Mouse (Mus musculus) urinary bladder, postnatal 14 days (tissue): ENCODE results near the gene Rerg.
"Not testable (repeated sequence)": the region's sequence is repeated elsewhere in the genome, so short reads cannot be mapped to it uniquely, and the experiment has no call there.

Experiments
- DNase-seq: peaks from one replicate; pipeline ENCODE4 v3.0.0; 2021; ENCODE audit warnings: low spot score

Gene Rerg

DNA sequence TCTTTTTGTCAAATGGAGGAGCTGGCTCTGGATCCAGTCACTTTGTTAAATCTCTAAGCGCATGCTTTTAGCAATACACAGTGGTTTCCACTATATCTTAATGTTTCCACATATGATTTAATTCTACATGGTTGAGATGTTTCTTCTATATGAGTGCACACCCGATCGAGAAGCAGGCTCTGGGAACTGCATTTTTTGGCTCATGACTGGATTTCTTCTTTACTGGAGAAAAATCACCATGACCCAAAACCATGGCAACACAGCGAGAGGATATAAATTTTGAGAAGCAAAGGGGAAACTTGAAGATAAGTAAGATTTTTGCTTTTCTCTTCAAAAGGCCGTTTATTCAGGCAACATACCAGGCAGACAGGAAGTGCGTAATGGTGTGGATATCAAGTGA, 94.1 kb downstream of the Rerg start:
- no peak for DNase-seq

DNA sequence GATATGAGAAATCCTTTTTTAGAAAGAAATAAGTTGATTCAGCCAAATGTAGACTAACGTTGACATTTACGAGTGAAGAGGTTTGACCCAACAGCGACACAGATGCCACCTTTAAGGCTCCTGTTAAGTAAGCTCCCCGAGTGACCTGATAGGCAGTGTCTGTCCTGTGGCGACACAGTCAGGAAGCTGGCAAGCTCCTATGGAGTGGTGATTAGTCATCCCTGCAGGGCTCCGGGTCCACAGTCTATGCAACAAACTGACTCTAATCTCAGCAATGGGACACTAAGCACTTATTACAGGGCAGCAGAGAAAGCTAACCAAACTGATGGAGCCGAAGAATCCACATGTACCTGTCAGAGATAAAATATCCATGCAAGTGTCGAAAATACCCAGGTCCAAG, 98.0 kb downstream of the Rerg start:
- no peak for DNase-seq

DNA sequence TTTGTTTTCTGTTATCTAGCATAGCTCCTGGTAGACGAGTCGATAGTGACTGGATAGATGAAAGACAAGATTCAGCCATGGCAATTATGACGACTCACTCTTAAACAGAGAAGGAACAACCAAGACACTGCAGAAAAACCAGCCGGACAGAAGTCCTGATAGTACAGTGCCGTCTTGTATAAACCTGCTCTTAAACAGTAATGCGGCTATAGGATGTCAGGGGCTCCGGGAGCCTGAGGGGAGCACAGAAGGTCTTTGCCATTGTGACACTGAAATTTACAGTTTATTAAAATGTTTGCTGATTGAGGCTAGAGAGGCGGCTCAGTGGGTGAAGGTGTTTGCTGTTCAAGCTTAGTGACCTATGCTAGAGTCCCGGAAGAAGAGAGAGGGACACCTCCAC, 98.8 kb downstream of the Rerg start:
- no peak for DNase-seq

DNA sequence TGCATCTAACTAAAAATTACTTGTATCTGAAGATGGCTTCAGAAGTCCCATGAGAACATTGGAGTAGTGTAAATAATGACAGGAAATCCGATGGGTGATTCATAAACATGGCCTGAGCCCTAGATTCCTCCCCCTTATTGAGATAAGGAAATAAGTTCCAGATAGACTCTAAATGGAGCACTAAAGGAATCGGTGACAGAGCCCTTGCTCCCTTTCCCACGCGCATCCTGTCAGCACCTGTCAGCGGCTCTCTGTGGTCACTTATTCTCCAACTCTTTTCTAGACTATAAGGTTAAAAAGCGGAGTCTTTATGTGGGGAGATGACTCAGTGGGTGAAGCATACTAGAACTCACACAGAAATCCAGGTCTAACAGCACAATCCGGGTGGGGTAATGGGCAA, 104.8 kb downstream of the Rerg start:
- no peak for DNase-seq

DNA sequence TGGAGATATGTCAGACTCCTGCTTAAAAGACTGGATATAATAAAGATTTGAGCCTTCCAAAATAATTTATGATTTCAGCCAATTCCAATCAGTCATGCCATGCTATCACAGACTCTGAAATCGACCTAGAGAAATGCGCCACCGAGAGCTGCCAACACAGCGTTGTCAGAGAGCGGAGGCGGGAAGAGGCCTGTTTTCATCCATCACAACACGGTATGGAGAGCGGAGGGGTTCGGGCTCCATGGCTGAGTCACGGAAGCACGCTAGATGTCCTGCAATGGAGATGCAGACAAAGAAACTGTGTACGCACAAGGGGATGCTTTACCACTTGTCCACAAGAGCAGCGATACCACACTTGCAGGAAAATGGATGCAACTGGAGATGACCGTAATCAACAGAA, 105.5 kb downstream of the Rerg start:
- no peak for DNase-seq

DNA sequence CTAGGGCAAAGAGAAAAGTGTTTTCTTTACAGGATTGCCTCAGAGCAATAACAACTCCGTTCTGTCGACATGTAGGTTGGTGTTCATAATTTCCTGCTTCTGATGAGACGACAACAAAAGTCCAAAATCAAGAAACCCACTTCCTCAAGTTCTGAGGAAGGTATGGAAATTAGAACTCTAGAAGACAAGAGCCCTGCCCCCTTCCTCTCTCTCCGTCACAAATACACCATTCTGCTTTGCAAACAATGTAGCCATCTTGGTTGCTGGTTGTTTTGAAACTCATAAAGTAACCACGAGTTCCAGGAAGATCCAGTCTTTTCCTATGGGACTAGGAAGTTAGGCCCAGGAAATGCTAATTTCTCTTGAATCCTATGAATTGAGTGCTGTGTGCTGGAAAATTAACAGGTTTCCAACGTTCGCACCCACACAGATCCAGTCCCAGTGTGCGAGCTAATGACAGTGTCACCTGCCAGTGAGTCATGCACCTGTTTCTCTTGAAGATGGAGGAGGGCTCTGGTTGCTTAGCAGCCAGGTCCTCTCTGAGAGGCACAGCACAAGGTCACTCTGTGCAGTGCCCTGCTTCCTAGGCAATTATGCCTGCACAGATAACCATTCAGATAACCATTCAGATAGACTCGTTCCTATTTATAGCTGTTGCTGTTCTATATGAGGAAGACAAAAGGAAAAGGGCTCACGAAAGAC, 106.9 kb downstream of the Rerg start:
- no peak for DNase-seq

DNA sequence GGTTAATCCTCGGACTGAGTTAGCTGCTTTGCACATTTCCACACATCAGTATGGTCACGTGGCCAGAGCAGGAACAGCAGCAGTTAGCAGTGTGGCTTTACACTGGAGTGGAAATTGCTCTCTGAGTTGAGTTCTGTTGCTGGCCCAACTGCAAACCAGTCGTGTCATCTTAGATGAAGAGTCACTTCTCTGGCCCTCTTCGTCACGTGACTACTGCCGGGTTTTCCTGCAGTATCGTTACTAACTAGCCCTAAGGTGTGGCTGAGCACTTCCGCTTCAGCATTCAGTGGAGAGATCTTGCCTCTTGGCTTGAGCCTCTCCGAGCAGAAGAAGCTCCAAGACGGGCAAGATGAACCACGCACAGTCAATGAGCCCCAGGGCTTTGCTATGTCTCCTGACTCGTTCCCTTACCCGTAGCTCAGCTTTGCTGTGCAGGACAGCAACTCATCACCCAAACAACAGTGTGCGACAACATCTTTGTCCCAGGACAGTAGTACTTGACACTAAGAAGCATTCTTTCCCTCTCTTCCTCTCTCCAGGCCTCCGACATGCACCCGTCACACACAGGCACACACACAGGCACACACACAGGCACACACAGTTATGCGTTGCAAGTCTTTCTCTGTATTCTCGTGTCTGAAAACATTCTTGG, 108.3 kb downstream of the Rerg start:
- DNase-seq = no peak

DNA sequence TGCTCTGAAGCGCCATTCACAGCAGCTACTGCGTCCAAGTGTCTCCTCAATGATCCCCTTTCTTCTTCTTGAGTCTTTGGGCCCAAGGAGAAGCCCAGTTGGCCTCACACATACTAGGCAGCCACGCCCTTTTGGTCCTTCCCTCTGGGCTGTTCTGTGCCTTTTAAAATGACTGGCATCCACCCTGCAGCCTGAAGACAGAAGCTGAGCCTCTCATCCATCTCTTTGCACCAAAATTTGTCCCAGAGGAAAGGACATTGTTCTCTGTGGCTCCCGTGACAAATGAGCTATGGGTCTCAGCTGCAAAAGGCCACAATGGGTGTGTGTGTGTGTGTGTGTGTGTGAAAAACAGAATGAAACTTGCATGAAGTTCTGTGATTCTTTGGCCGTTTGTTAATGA, 109.7 kb downstream of the Rerg start:
- no peak for DNase-seq

DNA sequence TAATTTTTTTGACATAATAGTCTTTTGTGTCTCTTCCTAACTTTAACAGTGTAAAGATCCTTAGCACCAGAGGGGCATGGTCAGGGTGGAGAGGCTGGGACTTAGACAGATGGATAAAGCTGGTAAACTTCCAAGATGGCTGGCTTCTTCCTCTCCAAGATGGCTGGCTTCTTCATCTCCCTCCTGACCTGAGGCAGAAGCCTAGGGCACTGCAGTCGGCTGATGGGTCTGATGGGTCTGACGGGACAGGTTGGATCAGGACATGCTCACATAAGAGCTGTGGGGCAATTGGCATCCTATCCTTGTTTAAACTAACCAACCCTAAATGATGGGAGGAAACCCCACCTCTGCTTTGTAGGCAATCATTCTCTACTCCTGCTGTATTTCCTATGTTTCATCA, 112.0 kb downstream of the Rerg start:
- DNase-seq = no peak

DNA sequence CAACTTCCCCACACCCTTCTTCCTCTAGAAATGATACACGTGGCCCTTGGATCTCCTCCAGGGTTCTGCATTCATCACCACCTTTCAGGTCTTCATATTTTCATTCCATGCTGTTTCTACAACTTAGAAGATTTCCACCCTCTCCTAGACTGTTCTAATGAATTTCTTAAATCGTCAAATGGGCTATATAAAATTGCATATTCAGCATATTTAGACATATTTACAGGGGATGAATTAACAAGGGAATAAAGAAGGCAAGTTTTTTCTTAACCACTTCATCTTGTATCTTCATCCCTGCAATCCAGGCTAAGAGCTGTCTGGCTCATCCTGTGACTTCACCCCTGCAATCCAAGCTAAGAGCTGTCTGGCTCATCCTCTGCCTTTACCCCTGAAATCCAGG, 116.2 kb downstream of the Rerg start:
- DNase-seq = no peak

DNA sequence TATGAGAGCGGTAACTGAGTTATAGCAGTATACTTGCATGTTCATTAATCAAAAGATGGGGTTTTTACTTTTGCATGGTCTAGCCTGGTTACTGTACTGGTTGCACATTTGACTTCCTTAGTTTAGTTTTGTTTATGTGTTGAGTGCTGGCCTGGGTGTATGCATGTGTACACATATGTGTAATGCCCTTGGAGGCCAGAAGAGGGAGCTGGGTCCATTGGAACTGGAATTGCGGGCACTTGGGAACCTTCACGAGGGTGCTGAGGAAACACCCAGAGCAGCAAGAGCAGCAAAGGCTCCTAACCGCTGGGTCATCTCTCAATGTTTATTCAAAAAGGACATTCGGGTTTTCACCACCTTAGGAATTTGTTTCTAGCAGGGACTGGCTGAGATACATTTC, 116.8 kb downstream of the Rerg start:
- DNase-seq = peak; percentile 37

DNA sequence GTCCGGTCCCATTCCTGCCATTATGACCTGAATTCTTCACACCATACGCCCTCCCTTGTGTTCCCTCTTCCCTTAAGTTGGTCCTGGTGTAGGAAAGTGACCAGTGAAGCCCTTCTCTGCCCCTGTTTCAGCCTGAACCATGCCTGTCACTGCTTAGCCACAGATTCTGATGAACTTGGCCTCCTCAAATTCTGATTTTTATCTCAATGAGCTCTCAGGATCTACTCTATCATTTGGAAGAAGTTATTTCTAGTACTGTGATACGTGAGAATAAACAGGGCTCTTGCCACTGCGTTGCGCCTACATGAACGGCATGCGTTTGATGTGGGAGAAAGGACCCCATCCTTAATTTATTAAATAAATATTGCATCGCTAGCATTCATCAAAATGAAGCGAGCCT, 117.3 kb downstream of the Rerg start:
- DNase-seq = no peak

DNA sequence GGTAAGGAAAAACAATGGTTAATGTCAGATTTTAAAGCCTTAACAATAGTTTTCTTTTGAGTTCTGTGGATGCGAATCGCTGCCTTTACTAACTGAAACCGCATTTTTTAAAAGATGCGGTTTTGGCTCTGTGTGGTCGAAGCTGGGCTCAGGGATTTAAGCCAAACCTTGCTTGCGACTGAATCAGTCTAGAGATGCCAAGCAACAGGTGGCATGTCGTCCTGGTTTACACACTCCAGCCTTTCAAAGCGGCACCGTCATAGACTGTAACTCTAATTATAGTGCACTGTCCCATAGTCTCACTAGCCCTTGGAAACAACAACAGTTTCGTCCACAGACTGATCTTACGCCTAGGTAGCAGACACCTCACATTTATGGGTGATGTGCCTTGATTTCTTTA, 123.3 kb downstream of the Rerg start:
- DNase-seq = no peak

DNA sequence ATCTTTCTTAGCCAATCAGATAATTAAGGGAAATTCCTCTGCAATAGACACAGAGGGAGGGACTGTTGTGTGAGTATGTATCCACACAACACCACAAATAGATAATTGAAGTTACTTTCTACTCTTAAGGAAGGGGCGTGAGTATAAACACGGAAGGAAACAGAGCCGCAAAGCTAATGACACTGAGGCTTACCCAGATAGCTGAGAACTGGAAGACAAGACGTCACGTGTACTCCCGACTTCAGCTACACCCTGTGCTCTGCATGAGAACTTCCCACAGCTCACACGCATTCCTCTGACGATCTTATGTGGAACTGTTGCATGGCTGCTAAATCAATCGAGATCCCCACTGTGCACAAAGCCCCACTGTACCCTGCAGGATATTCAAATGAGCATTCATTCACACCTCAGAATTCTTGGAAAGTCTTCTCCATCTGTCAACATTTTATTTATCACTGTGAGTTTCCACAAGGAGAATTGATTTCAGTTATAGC, 125.2 kb downstream of the Rerg start:
- DNase-seq = no peak

DNA sequence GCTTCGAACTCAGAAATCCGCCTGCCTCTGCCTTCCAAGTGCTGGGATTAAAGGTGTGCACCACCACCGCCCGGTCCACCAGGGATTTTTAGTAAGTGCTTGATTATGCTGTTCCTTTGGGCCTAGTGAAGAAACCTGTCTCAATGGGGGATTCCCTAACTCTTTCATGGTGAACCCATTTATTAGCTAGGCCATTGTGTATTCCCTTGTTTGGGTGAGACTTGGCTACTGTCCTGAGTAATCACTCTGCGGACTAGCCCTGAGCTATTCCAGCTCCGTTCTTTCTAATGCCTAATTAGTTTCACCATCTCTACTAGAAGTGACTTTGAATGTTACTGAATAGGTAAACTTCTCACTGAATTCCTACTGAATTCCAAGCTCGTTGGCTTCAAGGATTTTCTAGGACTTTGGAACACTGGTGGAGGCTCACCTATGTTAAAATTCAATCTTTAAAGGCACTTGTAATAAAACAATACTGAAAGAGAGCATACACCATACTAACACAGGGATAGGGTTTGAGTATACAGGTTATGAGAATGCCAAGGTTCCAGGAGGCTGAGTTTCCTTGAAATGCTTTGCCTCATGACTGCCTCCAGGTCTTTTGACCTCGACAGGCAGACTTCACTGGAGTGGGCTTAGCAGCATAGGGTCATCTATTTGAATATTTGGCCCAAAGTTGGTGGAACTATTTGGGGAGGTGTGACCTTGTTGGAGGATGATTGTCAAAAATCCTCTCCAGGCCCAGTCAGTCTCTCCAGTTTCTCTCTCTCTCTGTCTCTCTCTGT, 134.5 kb downstream of the Rerg start:
- not testable (repeated sequence) for DNase-seq

DNA sequence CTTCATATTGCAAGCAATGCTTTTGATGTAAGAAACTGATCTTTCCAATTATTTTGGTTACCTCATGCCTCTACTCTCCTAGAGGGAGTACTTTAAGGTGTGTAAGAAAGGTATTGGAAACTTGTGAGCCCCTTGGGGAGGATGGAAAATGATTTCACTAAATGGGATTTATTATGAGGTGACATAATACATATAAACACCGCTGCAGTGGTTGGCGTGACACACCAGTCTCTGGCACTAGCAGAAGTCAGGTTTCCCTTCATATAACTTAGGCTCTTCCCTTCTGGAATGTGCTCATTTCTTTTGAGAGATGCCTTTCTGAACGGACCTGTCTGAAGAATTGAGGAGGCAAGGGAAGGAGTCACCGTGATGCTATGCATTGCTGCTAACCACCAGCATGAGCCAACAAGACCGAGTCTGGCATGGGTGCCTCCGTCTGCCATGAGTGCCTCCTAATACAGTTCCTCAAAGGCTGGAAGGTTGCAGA, 139.6 kb downstream of the Rerg start:
- DNase-seq = no peak

DNA sequence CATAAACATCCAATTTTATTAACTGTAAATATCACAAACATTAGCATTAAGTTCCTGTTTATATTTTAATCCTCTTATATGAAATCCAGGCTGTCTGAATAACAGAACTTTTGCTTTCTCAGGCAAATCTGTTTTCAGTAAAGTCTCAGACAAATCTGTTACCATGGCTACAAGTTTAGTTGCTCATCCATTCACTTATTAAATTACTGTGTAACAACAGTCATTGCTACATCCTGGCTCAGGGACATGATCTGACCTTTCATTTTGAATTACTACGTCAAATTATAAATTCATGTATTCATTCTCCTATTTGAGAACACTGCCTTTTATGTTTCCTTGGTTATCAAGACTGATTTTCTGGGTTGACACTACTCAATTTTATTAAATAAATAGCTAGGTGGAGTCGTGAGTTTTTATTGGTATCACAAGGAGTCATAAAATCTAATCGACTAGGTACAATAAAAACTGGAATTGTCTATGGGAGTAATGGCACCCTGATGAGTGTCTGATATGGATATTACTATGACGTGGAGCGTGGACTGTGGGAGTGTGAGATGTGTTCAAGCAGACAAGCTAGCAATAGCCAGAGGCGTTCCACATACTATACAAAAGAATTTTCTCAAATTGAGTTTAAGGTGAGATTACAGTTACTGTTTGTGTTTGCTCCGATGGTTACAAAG, 140.2 kb downstream of the Rerg start:
- no peak for DNase-seq

DNA sequence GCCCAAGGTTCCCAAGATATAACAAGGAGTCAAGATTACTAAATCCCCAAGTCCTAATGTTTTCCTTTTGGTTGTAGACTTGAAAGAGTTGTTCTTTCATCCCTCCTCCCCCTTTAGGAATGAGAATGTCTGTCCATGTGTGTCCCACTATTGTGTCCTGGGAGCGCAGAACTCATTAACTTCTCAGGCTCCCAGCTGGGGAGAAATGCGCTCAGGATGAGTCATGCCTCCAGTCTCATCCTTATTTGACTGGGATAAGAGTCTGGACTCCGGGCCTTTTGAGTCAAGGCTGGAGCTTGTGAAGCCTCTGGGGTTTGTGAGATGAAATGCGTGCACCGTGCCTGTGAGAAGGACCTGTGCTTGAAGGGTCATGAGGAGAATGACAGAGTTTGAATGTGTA, 144.8 kb downstream of the Rerg start:
- no peak for DNase-seq

DNA sequence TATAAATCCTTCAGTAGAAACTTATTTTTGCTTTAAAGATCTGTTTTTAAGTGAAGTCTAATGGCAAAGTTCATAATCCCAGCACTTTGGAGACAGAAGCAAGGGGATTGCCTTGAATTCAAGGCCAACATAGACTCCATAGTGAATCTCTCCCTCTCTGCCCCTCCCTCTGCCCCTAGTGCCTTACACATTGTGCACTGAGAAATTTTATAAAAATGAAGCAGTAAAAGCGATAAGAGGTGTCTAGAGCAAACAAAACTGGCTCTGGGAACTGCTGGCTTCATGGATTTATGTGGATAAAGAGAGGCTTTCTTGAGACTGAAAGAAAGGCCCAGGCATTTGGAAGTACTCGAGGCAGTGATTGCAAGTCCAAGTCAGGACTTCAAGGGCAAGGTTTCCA, 145.8 kb downstream of the Rerg start:
- no peak for DNase-seq

DNA sequence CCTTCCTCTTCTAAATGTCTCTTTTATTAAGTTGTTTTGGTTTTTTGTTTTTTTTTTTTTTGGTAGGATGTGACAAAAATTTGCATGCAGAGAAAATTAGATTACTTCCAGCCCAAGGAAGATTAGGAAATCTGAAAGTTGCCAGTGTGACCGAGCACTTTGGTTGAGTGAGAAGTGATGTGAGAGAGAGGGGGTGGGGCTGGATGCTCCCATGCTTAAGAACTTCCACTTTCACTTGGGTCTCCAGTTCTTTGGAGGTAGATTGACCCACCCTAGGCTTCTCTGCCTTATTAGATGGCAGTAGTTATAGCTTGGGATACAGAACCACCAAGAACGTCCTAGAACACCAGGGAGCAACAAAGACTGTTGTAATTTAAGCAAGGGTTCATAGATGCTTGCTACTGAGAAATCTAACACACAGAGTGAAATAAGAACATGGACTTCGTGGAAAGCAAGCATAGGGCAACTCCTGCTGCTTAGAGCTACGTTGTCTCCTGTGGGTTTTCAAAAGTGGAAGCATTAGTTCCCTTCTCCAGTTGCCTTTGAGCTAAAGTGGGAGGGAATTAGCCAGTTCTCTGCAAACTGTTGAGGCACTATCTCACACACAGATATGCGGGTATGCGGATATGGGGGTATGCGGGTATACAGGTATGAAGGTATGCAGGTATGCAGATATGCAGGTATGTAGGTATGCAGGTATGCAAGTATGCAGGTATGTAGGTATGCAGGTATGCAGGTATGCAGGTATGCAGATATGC, 152.9 kb downstream of the Rerg start:
- DNase-seq = no peak

DNA sequence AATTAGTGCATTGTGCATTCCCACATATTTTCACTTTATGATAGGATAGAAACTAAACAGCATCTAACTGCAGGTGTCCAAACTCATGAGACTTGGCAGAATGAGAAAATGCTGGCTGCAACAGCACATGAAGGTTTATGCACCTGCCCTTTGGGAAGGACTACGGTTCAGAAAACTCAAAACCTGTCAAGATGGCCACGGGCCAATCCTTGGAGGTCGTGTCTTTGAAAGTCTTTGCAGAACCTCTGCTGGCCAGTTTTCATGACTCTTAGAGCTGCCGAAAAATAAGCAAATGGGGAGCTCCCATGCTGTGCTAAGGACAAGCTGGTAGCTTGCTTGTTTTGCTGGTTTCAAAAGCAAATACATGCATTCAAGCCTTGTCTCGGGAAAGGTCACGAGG, 156.0 kb downstream of the Rerg start:
- DNase-seq = no peak

DNA sequence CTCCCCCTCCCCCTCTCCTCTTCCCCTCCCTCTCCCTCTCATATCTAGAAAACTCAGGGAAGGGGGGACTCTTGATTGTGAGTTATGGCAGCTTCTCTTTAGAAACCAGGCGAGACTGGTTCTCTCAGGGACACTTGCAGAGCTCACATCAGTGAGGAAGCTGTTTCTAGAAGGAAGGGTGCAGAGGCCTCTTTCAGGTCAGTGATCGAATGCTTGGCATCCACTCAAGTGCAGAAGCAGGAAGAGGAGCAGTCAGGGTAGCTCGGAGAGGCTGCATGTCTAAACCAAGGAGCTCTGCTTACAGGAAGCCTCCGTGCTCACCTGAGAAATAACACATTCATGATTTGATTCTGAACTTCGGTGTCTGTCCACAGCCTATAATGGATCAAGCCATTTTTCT, 159.1 kb downstream of the Rerg start:
- DNase-seq = no peak
